Mouse (Mus musculus) brain, embryonic 14.5 days (tissue): ENCODE measurements around the gene Efs. TPM values are rescaled to one million over a fixed set of nuclear protein-coding genes. Genes with fewer than 3 reads are reported as not detected.
"Not testable (repeated sequence)": the region's sequence is repeated elsewhere in the genome, so short reads cannot be mapped to it uniquely, and the experiment has no call there.

ENCODE experiments used
- DNase-seq: peaks from one replicate; pipeline ENCODE4 v3.0.0-alpha.2; 2011; ENCODE audit warnings: low read depth
- CTCF ChIP-seq: fragments of 200-500 bp; IDR thresholded peaks from 2 replicates; pipeline ENCODE4 v1.5.1; 2012; ENCODE audit warnings: inconsistent platforms, mild to moderate bottlenecking, moderate library complexity, borderline replicate concordance; ENCODE audit not compliant: insufficient read depth, insufficient read length; ENCODE audit errors: extremely low read depth
- POLR2A ChIP-seq: fragments of 200-500 bp; IDR thresholded peaks from 2 replicates; pipeline ENCODE4 v1.6.1; 2012; ENCODE audit warnings: mild to moderate bottlenecking, inconsistent platforms, borderline replicate concordance; ENCODE audit not compliant: poor library complexity, insufficient read depth, insufficient read length, severe bottlenecking; ENCODE audit errors: extremely low read depth
- polyA plus RNA-seq: library from polyadenylated mRNA; depleted of rRNA; stranded (reverse); fragments of >200 nt; gene quantifications from 2 replicates; pipeline ENCODE4 v1.2.3, GENCODE M21; 2012; rRNA removed

Efs gene
- 30.9 and 35.3 TPM in 2 replicates for polyA plus RNA-seq

DNA sequence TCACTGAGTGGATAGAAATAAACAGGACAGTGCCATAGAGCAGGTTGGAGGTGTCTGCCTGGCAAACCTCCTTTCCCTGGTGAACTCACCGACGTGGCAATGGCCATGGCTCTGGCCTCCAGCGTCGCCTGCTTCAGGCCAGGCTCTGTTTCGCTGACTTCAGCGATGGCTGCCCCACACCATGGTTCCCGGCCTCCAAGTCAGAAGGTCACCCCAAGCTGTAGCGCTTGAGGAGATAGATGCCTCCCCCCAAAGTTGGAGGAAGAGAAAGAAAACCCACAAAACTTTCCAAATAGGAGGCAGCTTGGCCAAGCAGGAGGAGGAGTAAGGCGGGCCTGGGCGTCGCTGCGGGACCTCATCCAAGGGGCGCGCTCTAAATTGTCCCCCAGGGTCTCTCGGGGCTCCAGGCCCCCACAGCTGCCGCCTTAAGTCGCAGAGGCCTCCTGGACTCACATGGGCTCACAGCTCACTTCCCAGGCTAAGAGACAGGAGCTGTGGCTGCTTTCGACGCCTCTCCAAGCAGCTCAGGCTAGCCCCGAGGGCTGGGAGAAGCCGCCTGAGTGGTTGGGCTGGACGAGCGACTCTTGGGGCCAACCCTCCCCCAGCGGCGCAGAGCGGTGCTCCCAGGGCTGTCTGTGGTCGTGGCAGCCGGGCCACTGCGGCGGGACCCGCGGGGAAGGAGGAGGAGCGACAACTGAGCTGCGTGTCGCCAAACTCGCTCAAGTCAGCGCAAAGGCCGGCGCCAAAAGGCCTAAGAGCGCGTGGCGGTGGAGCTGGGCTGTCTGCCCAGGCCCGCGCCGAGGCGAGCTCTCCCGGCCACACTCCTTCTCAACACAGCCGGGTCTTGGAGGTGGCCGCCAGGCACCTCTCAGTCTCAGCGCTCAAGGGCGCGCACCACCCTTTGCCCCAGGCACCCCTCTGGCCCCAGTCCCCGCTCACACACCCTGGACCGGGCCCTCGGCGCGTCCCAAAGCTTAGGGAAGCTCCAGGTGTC, at the start of gene Efs:
TSS of gene Efs (minus strand) at position 778 of the 994 bp plus-strand sequence.
- TF ChIP-seq CTCF (no peak), POLR2A (0 out of 2 replicates have a peak, but pooled peaks have one; percentile 9)
- peak; percentile 81 for DNase-seq

DNA sequence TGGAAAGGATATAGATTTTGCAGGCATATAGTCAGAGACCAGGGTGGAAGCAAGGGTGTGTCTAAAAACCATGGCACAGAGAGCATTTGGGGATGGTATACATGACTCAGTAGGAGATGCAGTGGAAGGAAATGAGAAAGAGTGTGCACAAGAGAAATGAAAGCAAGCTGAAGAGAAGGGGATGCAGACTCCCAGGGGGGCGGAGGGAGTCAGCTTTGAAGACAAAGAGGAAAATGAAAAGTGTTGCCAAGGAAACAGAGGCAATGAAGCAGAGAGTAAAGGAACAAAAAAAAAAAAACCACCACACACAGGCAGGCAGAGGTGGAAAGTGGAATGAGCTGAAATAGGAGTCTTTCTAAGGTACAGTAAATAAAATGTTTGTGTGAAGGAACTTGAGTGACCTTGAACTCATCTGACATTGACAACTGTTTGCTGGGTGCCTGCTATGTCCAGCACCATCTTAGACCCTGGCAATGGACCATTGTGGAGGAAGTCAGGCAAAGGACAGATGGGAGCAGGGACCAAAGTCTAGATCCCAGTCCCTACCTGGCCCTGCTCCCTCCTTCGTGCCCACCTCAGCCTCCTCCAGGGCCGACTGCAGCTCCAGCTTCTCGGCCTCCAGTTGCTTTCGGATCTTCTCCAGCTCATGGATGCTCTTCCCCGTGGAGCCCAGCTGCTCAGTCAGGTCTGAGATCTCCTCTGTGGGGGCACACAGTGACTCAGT, 48.3 kb upstream of the Efs start:
- peak; percentile 87 for DNase-seq
- no peak for TF ChIP-seq CTCF
- no peak for TF ChIP-seq POLR2A

DNA sequence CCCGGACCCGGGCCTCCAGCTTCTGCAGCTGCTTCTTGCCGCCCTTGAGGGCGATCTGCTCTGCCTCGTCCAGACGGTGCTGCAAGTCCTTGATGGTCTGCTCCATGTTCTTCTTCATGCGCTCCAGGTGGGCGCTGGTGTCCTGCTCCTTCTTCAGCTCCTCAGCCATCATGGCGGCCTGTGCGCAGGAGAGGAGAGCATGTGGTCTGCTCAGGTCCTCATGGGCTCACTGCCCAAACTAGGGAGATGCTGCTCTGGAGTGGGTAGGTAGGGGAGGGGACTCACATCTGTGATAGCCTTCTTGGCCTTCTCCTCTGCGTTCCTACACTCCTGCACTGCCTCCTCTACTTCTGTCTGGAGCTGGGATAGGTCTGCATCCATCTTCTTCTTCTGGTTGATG, 46.9 kb upstream of the Efs start:
- DNase-seq = not testable (repeated sequence)

DNA sequence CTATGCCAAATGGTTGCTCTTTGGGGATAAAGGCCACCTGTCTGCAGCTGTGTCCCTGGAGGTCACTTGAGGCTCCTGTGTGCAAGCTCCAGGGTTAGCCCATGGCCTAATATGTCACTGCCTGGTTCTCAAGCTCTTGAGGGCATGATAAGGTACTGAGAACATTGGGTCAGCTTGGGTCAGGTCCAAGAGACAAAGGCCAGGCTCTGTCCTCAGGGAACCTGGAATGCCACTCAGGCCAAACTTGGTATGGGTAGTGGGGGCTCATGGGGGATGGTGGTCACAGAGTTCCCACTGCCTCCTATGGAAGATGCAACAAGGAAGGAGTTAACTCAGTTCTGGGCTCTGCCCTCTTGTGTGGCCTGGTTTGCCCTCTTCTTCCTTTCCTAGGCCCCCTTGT, 42.4 kb upstream of the Efs start:
- no peak for DNase-seq
- TF ChIP-seq CTCF (no peak), POLR2A (no peak)

DNA sequence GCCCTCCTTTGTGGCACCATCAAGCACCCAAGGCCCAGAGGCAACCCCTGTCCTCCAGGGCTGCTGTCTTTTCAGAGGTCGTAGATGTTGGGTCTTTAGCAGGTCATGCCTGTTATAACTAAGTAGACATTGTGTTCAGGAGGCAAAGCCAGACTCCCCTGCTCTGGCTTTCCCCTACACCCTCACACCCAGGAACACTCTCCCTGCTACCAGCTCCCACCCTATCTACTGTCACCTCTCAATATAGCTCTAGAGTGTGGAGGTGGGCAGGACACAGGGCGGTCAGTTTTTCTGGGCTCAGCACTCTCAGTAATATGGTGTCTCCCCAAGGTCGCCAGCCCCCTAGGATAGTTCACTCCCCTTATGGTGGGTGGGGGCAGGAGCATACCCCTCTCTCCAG, 41.9 kb upstream of the Efs start:
- no peak for TF ChIP-seq POLR2A
- no peak for TF ChIP-seq CTCF
- no peak for DNase-seq

DNA sequence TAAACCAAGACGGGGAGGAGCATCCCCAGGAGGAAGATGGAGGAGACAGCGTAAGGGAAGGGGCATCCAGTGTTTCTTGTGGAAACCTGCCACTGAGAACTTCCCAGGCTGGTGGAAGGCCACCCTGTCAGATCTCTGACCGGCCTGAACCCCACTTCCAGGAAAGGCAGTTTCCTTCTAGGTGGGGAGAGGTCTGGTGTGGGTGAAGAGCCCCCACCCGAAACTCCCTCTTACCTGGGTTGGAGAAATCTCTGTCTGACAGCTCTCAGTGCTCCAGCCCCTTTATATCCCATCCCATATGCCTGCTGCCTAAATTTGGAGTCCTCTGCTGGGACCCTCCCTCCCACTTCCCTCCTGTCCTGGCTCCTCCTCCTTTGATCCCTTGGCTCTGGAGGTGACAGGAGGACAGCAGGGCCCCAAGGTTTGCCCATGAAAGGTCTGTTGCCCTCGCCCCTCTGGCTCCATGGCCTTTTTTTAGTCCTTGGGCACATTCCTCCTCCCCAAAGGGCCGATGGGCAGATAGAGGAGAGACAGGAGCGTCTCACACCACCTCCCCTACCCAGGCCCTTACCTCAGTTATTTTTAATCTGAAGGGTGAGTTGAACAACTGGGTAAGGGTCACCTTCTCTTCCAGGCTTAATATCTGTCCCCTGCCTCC, 40.5 kb upstream of the Efs start, which contains the start of gene Myh6:
TSS of gene Myh6 (minus strand) at position 608 of the 658 bp plus-strand sequence.
- DNase-seq = no peak
- TF ChIP-seq CTCF (no peak), POLR2A (no peak)

DNA sequence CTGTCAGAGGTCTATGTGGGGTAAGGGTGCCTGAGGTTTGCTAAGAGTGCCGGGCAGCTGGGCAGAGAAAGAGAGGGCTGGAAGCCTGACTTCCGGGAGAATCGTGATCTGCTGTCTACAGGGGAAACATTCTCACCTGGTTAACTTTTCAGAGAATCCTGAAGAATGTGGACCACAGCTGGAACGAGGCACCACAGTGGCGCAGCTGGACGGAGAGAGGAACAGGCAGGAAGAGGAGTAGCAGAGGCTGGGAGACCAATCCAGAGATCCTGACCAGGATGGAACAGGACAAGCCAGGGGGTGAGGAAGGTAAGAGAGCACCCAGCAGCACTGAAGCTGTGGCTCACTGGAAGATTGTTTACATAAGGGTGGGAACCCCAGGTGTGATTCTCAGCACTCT, 39.7 kb upstream of the Efs start:
- no peak for TF ChIP-seq POLR2A
- TF ChIP-seq CTCF = no peak

DNA sequence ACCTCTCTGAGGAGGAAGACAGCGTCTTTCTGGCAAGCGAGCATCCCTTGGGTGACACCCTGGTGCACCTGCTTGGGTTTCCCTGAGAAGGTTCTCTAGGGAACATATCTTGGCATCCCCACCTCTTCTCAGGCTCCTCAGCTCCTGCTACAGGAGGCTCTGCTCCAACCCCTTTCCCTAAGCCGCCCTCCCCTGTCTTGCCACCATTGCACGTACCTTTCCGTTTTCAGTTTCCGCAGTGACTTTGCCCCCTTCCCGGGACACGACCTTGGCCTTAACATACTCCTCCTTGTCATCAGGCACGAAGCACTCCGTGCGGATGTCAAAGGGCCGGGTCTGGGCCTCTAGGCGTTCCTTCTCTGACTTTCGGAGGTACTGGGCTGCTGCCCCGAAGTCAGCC, 39.1 kb upstream of the Efs start:
- DNase-seq = no peak
- TF ChIP-seq POLR2A (no peak), CTCF (no peak)

More for the DNA sequence above, 39.7 kb upstream of the Efs start:
- DNase-seq = no peak

DNA sequence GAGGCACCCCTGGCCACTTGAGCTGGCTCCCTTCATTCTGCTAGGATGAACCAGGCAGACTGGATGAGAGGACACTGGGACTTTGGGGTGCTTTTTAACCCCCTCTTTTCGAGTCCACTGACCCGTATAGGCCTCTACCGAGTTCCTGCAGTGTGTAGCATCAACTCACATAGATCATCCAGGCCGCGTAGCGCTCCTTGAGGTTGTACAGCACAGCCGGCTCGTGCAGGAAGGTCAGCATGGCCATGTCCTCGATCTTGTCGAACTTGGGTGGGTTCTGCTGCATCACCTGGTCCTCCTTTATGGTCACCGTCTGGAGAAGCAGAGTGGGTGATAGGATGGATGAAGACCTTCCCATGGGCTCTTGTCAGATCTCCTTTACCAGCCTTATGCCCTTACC, 37.8 kb upstream of the Efs start:
- DNase-seq = no peak
- no peak for TF ChIP-seq CTCF
- TF ChIP-seq POLR2A = no peak

DNA sequence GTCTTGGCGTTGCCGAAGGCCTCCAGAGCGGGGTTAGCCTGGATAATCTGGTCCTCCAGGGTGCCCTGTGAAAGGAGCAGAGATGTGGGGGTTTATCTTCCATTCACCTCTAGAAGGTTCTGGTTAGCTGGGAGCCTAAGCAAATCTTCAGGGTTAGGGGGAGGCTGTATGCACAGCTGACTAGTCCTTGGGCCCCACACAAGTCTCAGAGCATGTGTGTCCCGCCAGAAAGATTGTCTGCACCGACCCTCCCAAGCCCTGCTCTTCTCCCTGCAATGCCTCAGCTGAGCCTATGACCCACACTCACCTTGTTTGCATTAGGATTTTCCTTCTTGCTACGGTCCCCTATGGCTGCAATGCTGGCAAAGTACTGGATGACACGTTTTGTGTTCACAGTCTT, 36.8 kb upstream of the Efs start:
- TF ChIP-seq POLR2A = no peak
- no peak for TF ChIP-seq CTCF
- no peak for DNase-seq

DNA sequence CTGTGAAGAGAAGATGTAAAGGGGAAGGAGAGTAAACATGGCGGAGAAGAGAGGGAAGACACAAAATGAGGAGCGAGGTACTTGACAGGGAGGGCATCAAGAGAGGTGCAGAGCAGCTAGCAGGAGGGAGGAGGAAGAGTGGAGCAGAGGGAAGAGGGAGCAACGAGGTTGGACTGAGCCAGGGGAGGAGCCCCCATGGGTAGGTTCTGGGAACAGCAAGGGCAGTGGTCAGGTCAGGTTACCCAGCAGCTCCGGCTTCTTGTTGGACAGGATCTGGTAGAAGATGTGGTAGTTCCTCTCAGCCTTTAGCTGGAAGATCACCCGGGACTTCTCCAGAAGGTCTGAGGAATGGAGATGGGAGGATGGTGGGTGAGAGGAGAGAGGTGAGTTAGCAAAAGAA, 35.6 kb upstream of the Efs start:
- no peak for DNase-seq
- TF ChIP-seq CTCF = no peak
- TF ChIP-seq POLR2A = no peak
